9 mouse cellular contexts compared by ENCODE assay signal in genomic region chr14:96518151-96518953, GRCm38 (mm10). TPM values are rescaled to one million over a fixed set of nuclear protein-coding genes. Genes with fewer than 3 reads are reported as not detected.
A peak's percentile ranks its signal among the peaks of the same experiment; 100 is the strongest.
DNase-seq lines count a peak whose midpoint lies in the region; ATAC-seq lines count a peak whose summit lies in the region.
"Had no signal": no experiment of that assay in that cellular context is flagged by ENCODE, and none has a peak within 500 bp of the region (broad histone marks: within the 10 kb centered on the region; RNA-seq: fewer than 3 reads in every experiment).

No protein-coding gene starts in this region.

- peaks cover 14% of the 10 kb centered on the region; the same call in 1 of the 2 replicates for H3K4me1 ChIP-seq in limb, embryonic 15.5 days

- H3K4me2 ChIP-seq in limb, embryonic 15.5 days = peak overlapping the region; percentile 82

- H3K27me3 ChIP-seq in limb, embryonic 15.5 days = peaks cover 28% of the 10 kb centered on the region

- H3K9me3 ChIP-seq in limb, embryonic 15.5 days = no peaks in the 10 kb centered on the region

- no peak overlapping the region for H3K27ac ChIP-seq in limb, embryonic 15.5 days
- H3K27ac ChIP-seq: macrophage had no signal

- 2% methylated on average over 35 of the region's 35 CpGs for WGBS in limb, embryonic 15.5 days

- peak; percentile 10 to 19 for DNase-seq in kidney, postnatal 4 days
- DNase-seq in kidney, adult 18-20 months = no peak
- DNase-seq in cerebellum, postnatal 4 days (ENCODE audit: low spot score in 2 of 2) = peak; percentile 28 to 56
- peak; percentile 5 to 15 for DNase-seq in frontal cortex, postnatal 14 days (ENCODE audit: low spot score in 2 of 2)
- peak; percentile 19 for DNase-seq in right cerebral cortex, postnatal 14 days
- no peak for DNase-seq in spleen, postnatal 10 days (ENCODE audit: low spot score in 2 of 2)
- DNase-seq in lung, adult 18-20 months = no peak

- no peaks in the 10 kb centered on the region for H3K36me3 ChIP-seq in limb, embryonic 15.5 days

- H3K9ac ChIP-seq in limb, embryonic 15.5 days = no peak overlapping the region

- no peak for ATAC-seq in limb, embryonic 15.5 days (ENCODE audit: insufficient number of reproducible peaks, low FRiP score, low TSS enrichment, low read depth)

- peak overlapping the region; percentile 41 for H3K4me3 ChIP-seq in limb, embryonic 15.5 days

RNA-seq across cellular contexts. Expression of gene Klhl1, which starts 0.6 kb away (rescaled TPM):
- polyA plus RNA-seq in limb, embryonic 15.5 days (2015; fragmentation: Nextera tagmentation; extraction: Ambion mirVana) = 0.10 and 0.14 TPM in 2 replicates
- polyA plus RNA-seq: macrophage had no signal

Comparison
In these comparisons a context has a peak if more than half of its experiments do, and no peak if none do; other contexts are left out.
1. DNase-seq: peak in kidney, postnatal 4 days (2 of 2), cerebellum, postnatal 4 days (2 of 2), frontal cortex, postnatal 14 days (2 of 2) and right cerebral cortex, postnatal 14 days (single experiment); none in kidney, adult 18-20 months (single experiment), spleen, postnatal 10 days (0 of 2) and lung, adult 18-20 months (0 of 2).